Mouse (Mus musculus) CH12.LX (cell line): ENCODE measurements at regions not wholly inside any gene's neighbourhood (a gene's known extent, or its start where the extent isn't known, plus 50 kb on each side); places are given as distances from the start of the nearest gene placed in this dataset.

Experiments used
- DNase-seq: peaks from one replicate; pipeline ENCODE4 v3.0.0-alpha.2; 2013; ENCODE audit errors: extremely low read depth
- H3K27ac ChIP-seq: 2 replicates; pipeline ENCODE4 v1.5.1; 2012; ENCODE audit warnings: low read depth, mild to moderate bottlenecking, control low read depth, moderate library complexity; ENCODE audit not compliant: insufficient read depth
- H3K27me3 ChIP-seq: replicated peaks from 2 replicates; pipeline ENCODE3; 2012; ENCODE audit warnings: inconsistent platforms
- H3K36me3 ChIP-seq, 2 experiments: replicated peaks in 1 of 2; 2 replicates each; pipeline versions ENCODE3 to v1.6.1; 2012; ENCODE audit warnings: inconsistent platforms in 1 of 2, low read length in 1 of 2, mild to moderate bottlenecking in 1 of 2, mixed read lengths in 1 of 2, moderate library complexity in 1 of 2; ENCODE audit not compliant: control insufficient read depth in 1 of 2, insufficient read depth in 1 of 2
- H3K4me1 ChIP-seq, 2 experiments: 2 replicates each; pipeline ENCODE4 v1.6.1; 2012; ENCODE audit warnings: inconsistent platforms in 1 of 2, moderate library complexity in 1 of 2; ENCODE audit not compliant: insufficient read depth in 2 of 2, control insufficient read depth in 1 of 2
- H3K4me2 ChIP-seq: 2 replicates; pipeline ENCODE4 v1.6.1; 2012; ENCODE audit warnings: low read depth, mild to moderate bottlenecking, control low read depth; ENCODE audit not compliant: poor library complexity, insufficient read depth, severe bottlenecking
- H3K4me3 ChIP-seq, 3 experiments: fragments of 150-350 bp in 1 of 3; sonication (generic) in 1 of 3; replicated peaks in 1 of 3; 2 replicates each; pipeline versions ENCODE3 to v1.5.1; 2011 to 2012; ENCODE audit warnings: low read depth in 2 of 3, low read length in 2 of 3, mild to moderate bottlenecking in 2 of 3, moderate library complexity in 2 of 3, control low read depth in 1 of 3, improper control_type of control experiment in 1 of 3, inconsistent platforms in 1 of 3, mixed read lengths in 1 of 3; ENCODE audit not compliant: poor library complexity in 1 of 3
- H3K79me2 ChIP-seq: replicated peaks from 2 replicates; pipeline ENCODE4 v1.6.1; 2012; ENCODE audit warnings: mild to moderate bottlenecking, moderate library complexity; ENCODE audit not compliant: control insufficient read depth, poor library complexity, insufficient read depth, severe bottlenecking; ENCODE audit errors: extremely low read depth
- H3K9ac ChIP-seq: 2 replicates; pipeline ENCODE4 v1.6.1; 2012; ENCODE audit warnings: low read depth, mild to moderate bottlenecking, control low read depth, moderate library complexity; ENCODE audit not compliant: insufficient read depth
- H3K9me3 ChIP-seq: replicated peaks from 2 replicates; pipeline ENCODE3; 2012; ENCODE audit warnings: low read length, inconsistent platforms, mixed read lengths
- BHLHE40 ChIP-seq: IDR thresholded peaks from 2 replicates; pipeline ENCODE4 v1.6.1; 2011; ENCODE audit warnings: mild to moderate bottlenecking, low read depth, low read length, improper control_type of control experiment
- CHD1 ChIP-seq: IDR thresholded peaks from 2 replicates; pipeline ENCODE4 v1.6.1; 2012; ENCODE audit warnings: low read depth, low read length, improper control_type of control experiment, inconsistent platforms
- EP300 ChIP-seq: IDR thresholded peaks from 2 replicates; pipeline ENCODE4 v1.6.1; 2011; ENCODE audit warnings: low read length, improper control_type of control experiment
- IRF4 ChIP-seq: IDR thresholded peaks from 2 replicates; pipeline ENCODE4 v1.6.1; 2014; ENCODE audit warnings: low read depth, mild to moderate bottlenecking, inconsistent platforms, low read length, improper control_type of control experiment
- JUN ChIP-seq: IDR thresholded peaks from 2 replicates; pipeline ENCODE4 v1.6.1; 2011; ENCODE audit warnings: low read depth, mild to moderate bottlenecking, low read length, improper control_type of control experiment, moderate library complexity; ENCODE audit not compliant: insufficient read depth
- JUND ChIP-seq: conservative IDR thresholded peaks from 2 replicates; pipeline ENCODE4 v1.6.1; 2011; ENCODE audit warnings: low read depth, low read length, improper control_type of control experiment
- MAFK ChIP-seq: IDR thresholded peaks from 2 replicates; pipeline ENCODE4 v1.6.1; 2011; ENCODE audit warnings: low read length, improper control_type of control experiment; ENCODE audit not compliant: insufficient replicate concordance
- MEF2A ChIP-seq: IDR thresholded peaks from 2 replicates; pipeline ENCODE4 v1.6.1; 2014; ENCODE audit warnings: low read depth, mild to moderate bottlenecking, inconsistent platforms, low read length, improper control_type of control experiment, borderline replicate concordance
- PAX5 ChIP-seq: IDR thresholded peaks from 2 replicates; pipeline ENCODE4 v1.6.1; 2012; ENCODE audit warnings: low read length, inconsistent platforms, mixed read lengths
- POLR2AphosphoS2 ChIP-seq: IDR thresholded peaks from 2 replicates; pipeline ENCODE4 v1.6.1; 2011; ENCODE audit warnings: low read depth, low read length, improper control_type of control experiment
- RAD21 ChIP-seq: IDR thresholded peaks from 2 replicates; pipeline ENCODE4 v1.6.1; 2011; ENCODE audit warnings: low read depth, mild to moderate bottlenecking, low read length, improper control_type of control experiment, moderate library complexity
- RCOR1 ChIP-seq: conservative IDR thresholded peaks from 2 replicates; pipeline ENCODE4 v1.6.1; 2012; ENCODE audit warnings: low read depth, mild to moderate bottlenecking, inconsistent platforms, low read length, improper control_type of control experiment
- TBP ChIP-seq: conservative IDR thresholded peaks from 2 replicates; pipeline ENCODE4 v1.6.1; 2011; ENCODE audit warnings: low read depth, low read length, improper control_type of control experiment
- dilution Hi-C: fragments of 300-500 bp; cut with MboI; formaldehyde crosslinking; loops from 2 replicates; pipeline ENCODE4 v1.14.3; 2020; ENCODE audit warnings: low sequenced_read_pairs; ENCODE audit not compliant: extremely low pct_unique_long_range_greater_than_20kb, extremely low pct_ligation_motif_present
- in situ Hi-C: fragments of 300-500 bp; cut with MboI; formaldehyde crosslinking; loops from 3 replicates; pipeline ENCODE4 v1.14.3; 2019; ENCODE audit warnings: low sequenced_read_pairs, low pct_ligation_motif_present, low pct_unique_long_range_greater_than_20kb, mixed read lengths

- in situ Hi-C loops (no loop called here), dilution Hi-C loops (no loop called here)
- Histone ChIP-seq H3K9me3 (peaks cover 20% of the 10 kb centered on the region), H3K4me3 (no peak overlapping the region), H3K4me2 (no peak overlapping the region), H3K79me2 (no peaks in the 10 kb centered on the region), H3K36me3 (no peaks in the 10 kb centered on the region), H3K4me1 (peaks cover 0 to 11% of the 10 kb centered on the region in 2 experiments; a peak in 2 of 4 replicates), H3K27ac (no peak overlapping the region), H3K27me3 (no peaks in the 10 kb centered on the region), H3K9ac (no peak overlapping the region)
- TF ChIP-seq TBP (no peak), POLR2AphosphoS2 (no peak), RAD21 (no peak)
- DNase-seq, result no peak
Measured at GRCm38 (mm10) chr14:86242836-86243235, 898.2 kb downstream of the Diaph3 start.

GRCm38 (mm10) chr14:86239090-86239489, 901.9 kb downstream of the Diaph3 start:
- dilution Hi-C loops (no loop called here), in situ Hi-C loops (no loop called here)
- Histone ChIP-seq H3K36me3 (no peaks in the 10 kb centered on the region), H3K4me2 (no peak overlapping the region), H3K4me3 (no peak overlapping the region), H3K79me2 (no peaks in the 10 kb centered on the region), H3K9ac (no peak overlapping the region), H3K27ac (no peak overlapping the region), H3K9me3 (peaks cover 20% of the 10 kb centered on the region), H3K4me1 (peaks cover 0 to 11% of the 10 kb centered on the region in 2 experiments; a peak in 2 of 4 replicates), H3K27me3 (no peaks in the 10 kb centered on the region)
- TF ChIP-seq BHLHE40, result no peak
- no peak for TF ChIP-seq RCOR1
- TF ChIP-seq RAD21, result no peak
- no peak for TF ChIP-seq CHD1
- TF ChIP-seq POLR2AphosphoS2, result no peak
- no peak for TF ChIP-seq IRF4
- DNase-seq, result peak; percentile 21

- dilution Hi-C loops, result no loop called here
Measured at GRCm38 (mm10) chr14:86233305-86233704, 907.7 kb downstream of the Diaph3 start.

GRCm38 (mm10) chr14:86230609-86231008, 910.4 kb downstream of the Diaph3 start:
- dilution Hi-C loops (no loop called here), in situ Hi-C loops (no loop called here)
- TF ChIP-seq MAFK (no peak), PAX5 (no peak), RAD21 (no peak), MEF2A (no peak), JUND (no peak), JUN (no peak), EP300 (no peak)
- Histone ChIP-seq H3K27ac (no peak overlapping the region), H3K9me3 (peaks cover 8% of the 10 kb centered on the region), H3K27me3 (no peaks in the 10 kb centered on the region), H3K4me3 (no peak overlapping the region), H3K4me1 (no peaks in the 10 kb centered on the region), H3K79me2 (no peaks in the 10 kb centered on the region), H3K4me2 (no peak overlapping the region), H3K9ac (no peak overlapping the region), H3K36me3 (no peaks in the 10 kb centered on the region)
- no peak for DNase-seq

More at GRCm38 (mm10) chr14:86233305-86233704, 907.7 kb downstream of the Diaph3 start:
- H3K27me3 ChIP-seq, result no peaks in the 10 kb centered on the region
- no peaks in the 10 kb centered on the region for H3K36me3 ChIP-seq
- H3K4me1 ChIP-seq, result no peaks in the 10 kb centered on the region
- no peaks in the 10 kb centered on the region for H3K79me2 ChIP-seq
- no peak overlapping the region for H3K9ac ChIP-seq
- peaks cover 5% of the 10 kb centered on the region for H3K9me3 ChIP-seq
- no peak overlapping the region for H3K27ac ChIP-seq
- no peak overlapping the region for H3K4me2 ChIP-seq
- no peak for DNase-seq
- no peak for TF ChIP-seq JUN
- no peak overlapping the region for H3K4me3 ChIP-seq
- in situ Hi-C loops, result no loop called here
